Mouse (Mus musculus) intestine, embryonic 14.5 days (tissue): ENCODE data around the gene Cadps2. TPM values are rescaled to one million over a fixed set of nuclear protein-coding genes. Genes with fewer than 3 reads are reported as not detected.

ENCODE experiments used
- ATAC-seq: fragments of 200-750 bp; cut with Nextera tagmentation; replicated peaks from 2 replicates; pipeline ENCODE4 v1.8.0; 2017; ENCODE audit warnings: low read depth, moderate number of reproducible peaks, moderate TSS enrichment, moderate library complexity; ENCODE audit not compliant: low FRiP score, low TSS enrichment
- DNase-seq: peaks from one replicate; pipeline ENCODE4 v3.0.0-alpha.2; 2018; ENCODE audit warnings: low spot score
- H3K27ac ChIP-seq: fragments of 300-500 bp; sonication (generic); 2 replicates; pipeline ENCODE4 v1.5.1; 2014; ENCODE audit warnings: low read depth, mild to moderate bottlenecking, control low read depth
- H3K27me3 ChIP-seq: fragments of 300-500 bp; sonication (generic); replicated peaks from 2 replicates; pipeline ENCODE4 v1.6.1; 2014; ENCODE audit warnings: low read length, control low read depth; ENCODE audit not compliant: control insufficient read depth, insufficient read depth
- H3K36me3 ChIP-seq: fragments of 300-500 bp; sonication (generic); 2 replicates; pipeline ENCODE4 v1.6.1; 2014; ENCODE audit warnings: low read length, control low read depth; ENCODE audit not compliant: control insufficient read depth, insufficient read depth
- H3K4me1 ChIP-seq: fragments of 300-500 bp; sonication (generic); replicated peaks from 2 replicates; pipeline ENCODE4 v1.6.1; 2014; ENCODE audit warnings: low read length, control low read depth, mixed read lengths; ENCODE audit not compliant: control insufficient read depth, insufficient read depth
- H3K4me2 ChIP-seq: fragments of 300-500 bp; sonication (generic); 2 replicates; pipeline ENCODE4 v1.6.1; 2014; ENCODE audit warnings: low read length
- H3K4me3 ChIP-seq: fragments of 300-500 bp; sonication (generic); 2 replicates; pipeline ENCODE4 v1.5.1; 2014; ENCODE audit warnings: low read depth, low read length, control low read depth, mixed read lengths
- H3K9ac ChIP-seq: fragments of 300-500 bp; sonication (generic); 2 replicates; pipeline ENCODE4 v1.6.1; 2014; ENCODE audit warnings: mild to moderate bottlenecking, low read length
- H3K9me3 ChIP-seq: fragments of 300-500 bp; sonication (generic); 2 replicates; pipeline ENCODE4 v1.6.1; 2016; ENCODE audit warnings: low read length, control low read depth; ENCODE audit not compliant: control insufficient read depth
- WGBS: fragments of 180-500 bp; shearing (Covaris S2); extraction: QIAGEN DNeasy Blood & Tissue Kit; methylation state at CpG from one replicate; pipeline ENCODE4 v1.1.7; 2014; 5-methylcytosine and 5-hydroxymethylcytosine counted together
- polyA plus RNA-seq: library from polyadenylated mRNA; unstranded; fragments of >200 nt; fragmentation: Nextera tagmentation; extraction: Ambion mirVana; gene quantifications from 2 replicates; pipeline ENCODE4 v1.2.1, GENCODE M21; 2014

The Cadps2 gene
- polyA plus RNA-seq, 1 experiment from 2014 or later = 1.2 TPM

GRCm38 (mm10) chr6:23572401-23572800 is 266.8 kb downstream of the Cadps2 start:
- WGBS = 49% methylated on average over 4 of the region's 4 CpGs
- no peak for DNase-seq
- Histone ChIP-seq H3K9me3 (no peaks in the 10 kb centered on the region), H3K36me3 (no peaks in the 10 kb centered on the region), H3K9ac (no peak overlapping the region), H3K27me3 (no peaks in the 10 kb centered on the region), H3K27ac (no peak overlapping the region), H3K4me2 (no peak overlapping the region), H3K4me1 (no peaks in the 10 kb centered on the region), H3K4me3 (no peak overlapping the region)
- ATAC-seq = no peak

- Histone ChIP-seq H3K4me1 (no peaks in the 10 kb centered on the region), H3K9ac (no peak overlapping the region), H3K27ac (no peak overlapping the region), H3K27me3 (no peaks in the 10 kb centered on the region), H3K9me3 (no peaks in the 10 kb centered on the region), H3K4me2 (no peak overlapping the region), H3K36me3 (no peaks in the 10 kb centered on the region), H3K4me3 (no peak overlapping the region)
- ATAC-seq = no peak
- DNase-seq = no peak
- 80% methylated on average over 4 of the region's 4 CpGs for WGBS
Measured at GRCm38 (mm10) chr6:23569686-23570085, 269.5 kb downstream of the Cadps2 start.

GRCm38 (mm10) chr6:23568688-23569087 is 270.5 kb downstream of the Cadps2 start:
- no peaks in the 10 kb centered on the region for H3K27me3 ChIP-seq
- WGBS = 82% methylated on average over 1 of the region's 1 CpGs
- H3K9ac ChIP-seq = no peak overlapping the region
- H3K4me3 ChIP-seq = no peak overlapping the region
- H3K36me3 ChIP-seq = no peaks in the 10 kb centered on the region
- H3K4me2 ChIP-seq = no peak overlapping the region
- ATAC-seq (no peak), DNase-seq (no peak)
- no peaks in the 10 kb centered on the region for H3K4me1 ChIP-seq
- no peaks in the 10 kb centered on the region for H3K9me3 ChIP-seq
- no peak overlapping the region for H3K27ac ChIP-seq

- no peak overlapping the region for H3K4me2 ChIP-seq
- WGBS = 83% methylated on average over 1 of the region's 1 CpGs
- H3K27ac ChIP-seq = no peak overlapping the region
- H3K27me3 ChIP-seq = no peaks in the 10 kb centered on the region
- DNase-seq (no peak), ATAC-seq (no peak)
- H3K4me3 ChIP-seq = no peak overlapping the region
- H3K36me3 ChIP-seq = no peaks in the 10 kb centered on the region
- H3K4me1 ChIP-seq = no peaks in the 10 kb centered on the region
- no peaks in the 10 kb centered on the region for H3K9me3 ChIP-seq
- no peak overlapping the region for H3K9ac ChIP-seq
Measured at GRCm38 (mm10) chr6:23567651-23568050, 271.6 kb downstream of the Cadps2 start.

- Histone ChIP-seq H3K36me3 (no peaks in the 10 kb centered on the region), H3K4me3 (no peak overlapping the region), H3K9ac (no peak overlapping the region), H3K4me1 (no peaks in the 10 kb centered on the region), H3K4me2 (no peak overlapping the region), H3K27me3 (no peaks in the 10 kb centered on the region), H3K9me3 (no peaks in the 10 kb centered on the region), H3K27ac (no peak overlapping the region)
- ATAC-seq = no peak
- DNase-seq = no peak
- 69% methylated on average over 1 of the region's 1 CpGs for WGBS
Measured at GRCm38 (mm10) chr6:23549874-23550273, 289.3 kb downstream of the Cadps2 start.

- Histone ChIP-seq H3K4me3 (no peak overlapping the region), H3K27ac (no peak overlapping the region), H3K9ac (no peak overlapping the region), H3K27me3 (no peaks in the 10 kb centered on the region), H3K9me3 (no peaks in the 10 kb centered on the region), H3K4me1 (no peaks in the 10 kb centered on the region), H3K4me2 (no peak overlapping the region), H3K36me3 (no peaks in the 10 kb centered on the region)
- DNase-seq (no peak), ATAC-seq (no peak)
- WGBS = 77% methylated on average over 2 of the region's 2 CpGs
Measured at GRCm38 (mm10) chr6:23523710-23524109, 315.5 kb downstream of the Cadps2 start.

GRCm38 (mm10) chr6:23522556-23522955 is 316.7 kb downstream of the Cadps2 start:
- Histone ChIP-seq H3K27ac (no peak overlapping the region), H3K4me3 (no peak overlapping the region), H3K9ac (no peak overlapping the region), H3K9me3 (no peaks in the 10 kb centered on the region), H3K36me3 (no peaks in the 10 kb centered on the region), H3K4me2 (no peak overlapping the region), H3K4me1 (no peaks in the 10 kb centered on the region), H3K27me3 (no peaks in the 10 kb centered on the region)
- 93% methylated on average over 5 of the region's 5 CpGs for WGBS
- DNase-seq = no peak
- no peak for ATAC-seq

- Histone ChIP-seq H3K27me3 (no peaks in the 10 kb centered on the region), H3K4me3 (no peak overlapping the region), H3K9ac (no peak overlapping the region), H3K36me3 (no peaks in the 10 kb centered on the region), H3K4me1 (no peaks in the 10 kb centered on the region), H3K27ac (no peak overlapping the region), H3K4me2 (no peak overlapping the region), H3K9me3 (no peaks in the 10 kb centered on the region)
- no peak for ATAC-seq
- no peak for DNase-seq
- 44% methylated on average over 5 of the region's 5 CpGs for WGBS
Measured at GRCm38 (mm10) chr6:23498611-23499010, 340.6 kb downstream of the Cadps2 start.

GRCm38 (mm10) chr6:23491804-23492203 is 347.4 kb downstream of the Cadps2 start:
- DNase-seq (no peak), ATAC-seq (0 out of 2 replicates have a peak, but pooled peaks have one; percentile 43)

More at GRCm38 (mm10) chr6:23491804-23492203, 347.4 kb downstream of the Cadps2 start:
- Histone ChIP-seq H3K9me3 (no peaks in the 10 kb centered on the region), H3K4me3 (no peak overlapping the region), H3K27ac (no peak overlapping the region), H3K9ac (no peak overlapping the region), H3K4me1 (no peaks in the 10 kb centered on the region), H3K36me3 (no peaks in the 10 kb centered on the region), H3K4me2 (no peak overlapping the region), H3K27me3 (no peaks in the 10 kb centered on the region)
- WGBS = 47% methylated on average over 7 of the region's 7 CpGs
